Mouse (Mus musculus) lung, postnatal 0 days (tissue): ENCODE data around the gene Sf3b3.

Experiments used
- CTCF ChIP-seq: IDR thresholded peaks from 2 replicates; pipeline ENCODE4 v1.5.1; 2016; ENCODE audit warnings: antibody characterized with exemption, mild to moderate bottlenecking
- EP300 ChIP-seq: IDR thresholded peaks from 2 replicates; pipeline ENCODE4 v1.6.1; 2016; ENCODE audit warnings: antibody characterized with exemption, mild to moderate bottlenecking, control low read depth

DNA sequence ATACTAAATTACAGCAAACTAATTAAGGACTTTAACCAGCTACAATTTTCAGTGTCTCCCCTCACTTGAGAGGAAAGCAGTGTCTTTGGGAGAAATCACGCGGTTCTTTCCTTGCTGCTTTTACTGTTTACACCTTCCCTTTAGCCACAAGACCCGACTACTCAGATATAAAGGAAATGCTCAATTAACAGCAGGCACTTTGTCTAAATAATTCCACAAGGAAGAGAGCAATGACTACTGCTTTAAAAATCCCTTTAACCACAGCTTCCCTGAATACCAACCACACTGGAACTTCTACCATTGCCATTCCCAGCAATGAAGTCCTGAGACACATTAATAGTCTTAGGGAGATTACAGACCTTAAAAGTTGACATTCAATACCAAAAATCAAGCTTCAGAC lies 18.1 kb downstream of the Sf3b3 start:
- TF ChIP-seq CTCF: no peak
- TF ChIP-seq EP300: no peak
